Mouse (Mus musculus) bone marrow, adult 2 months (tissue): Measurements from ENCODE around the gene Pitpnm1.

ENCODE experiments used
- CTCF ChIP-seq: fragments of 200-500 bp; IDR thresholded peaks from 2 replicates; pipeline ENCODE4 v1.5.1; 2011; ENCODE audit warnings: low read length, control low read depth; ENCODE audit not compliant: control insufficient read depth, insufficient read depth
- POLR2A ChIP-seq: fragments of 200-500 bp; IDR thresholded peaks from 2 replicates; pipeline ENCODE4 v1.6.1; 2011; ENCODE audit warnings: low read depth, mild to moderate bottlenecking, control low read depth, low read length, borderline replicate concordance; ENCODE audit not compliant: control insufficient read depth

DNA sequence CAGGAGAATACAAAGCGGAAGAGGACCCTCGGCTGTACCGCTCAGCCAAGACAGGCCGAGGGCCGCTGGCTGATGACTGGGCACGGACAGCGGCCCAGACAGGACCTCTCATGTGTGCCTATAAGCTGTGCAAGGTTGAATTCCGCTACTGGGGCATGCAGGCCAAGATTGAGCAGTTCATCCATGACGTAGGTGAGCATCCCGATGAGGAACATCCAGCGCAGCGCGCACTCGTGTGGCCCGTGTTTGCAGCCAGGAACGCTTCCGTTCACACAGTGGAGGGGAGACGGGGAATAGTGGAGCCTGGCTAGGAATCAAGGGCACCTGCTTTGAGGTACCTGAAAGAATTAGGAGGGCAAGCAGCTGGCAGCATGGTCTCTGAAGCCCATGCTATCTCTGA lies 3.5 kb downstream of the Pitpnm1 start:
- TF ChIP-seq CTCF, result no peak
- 0 out of 2 replicates have a peak, but pooled peaks have one; percentile 17 for TF ChIP-seq POLR2A
